Mouse (Mus musculus) spleen, adult 18-20 months (tissue): ENCODE data around the gene Derl3.
"Not testable (repeated sequence)": the region's sequence is repeated elsewhere in the genome, so short reads cannot be mapped to it uniquely, and the experiment has no call there.

Experiments
- DNase-seq, 2 experiments: peaks; one replicate each; pipeline ENCODE4 v3.0.0; 2022; ENCODE audit warnings: mixed read lengths in 2 of 2

Derl3 gene

DNA sequence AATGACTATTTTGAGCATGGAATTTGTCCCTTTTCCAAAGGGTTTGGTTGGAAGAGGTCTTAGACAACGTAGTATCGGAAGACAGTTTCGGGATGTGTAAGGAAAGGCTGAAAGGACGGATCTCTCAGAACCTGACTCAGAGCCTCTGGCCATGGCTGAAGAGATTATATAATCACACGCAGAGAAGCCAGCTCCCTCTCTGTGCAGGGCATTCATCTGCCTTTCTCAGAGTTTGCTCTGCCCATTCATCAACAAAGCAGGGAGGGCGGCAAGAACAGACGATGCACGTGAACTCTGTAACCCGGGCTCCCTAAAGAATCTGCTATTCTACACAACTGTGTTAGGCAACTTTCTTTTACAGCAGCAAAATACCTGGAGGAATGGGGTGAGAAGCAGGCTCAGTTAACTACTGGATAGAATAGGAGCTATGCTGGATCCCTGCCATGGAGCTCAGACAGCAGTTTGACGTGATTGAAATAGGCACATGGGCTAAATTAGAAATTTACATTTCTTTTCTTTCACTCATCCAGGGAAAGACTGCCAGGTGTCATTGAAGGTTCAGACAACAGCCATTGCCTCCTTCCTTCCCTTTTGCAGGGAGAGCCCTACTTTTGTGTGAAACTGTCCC is 19.6 kb upstream of the Derl3 start:
- no peak for DNase-seq

DNA sequence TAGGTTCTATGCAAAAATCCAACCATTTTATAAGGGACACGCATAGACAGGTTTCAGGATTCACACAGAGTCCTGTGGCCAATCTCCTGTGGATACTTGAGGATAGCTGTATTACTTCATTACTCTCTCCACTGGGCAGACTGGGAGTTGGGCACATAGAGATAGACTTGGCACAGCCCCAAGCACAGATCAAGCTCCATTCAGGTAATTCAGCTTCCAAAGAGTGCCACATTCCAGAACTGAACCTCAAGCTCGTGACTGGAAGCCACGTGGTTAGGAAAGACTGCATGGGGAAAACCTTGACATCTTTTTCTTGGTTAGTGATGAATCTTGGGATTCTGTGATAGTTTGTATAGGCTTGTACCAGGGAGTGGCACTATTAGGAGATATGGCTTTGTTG is 14.4 kb upstream of the Derl3 start:
- DNase-seq: no peak

DNA sequence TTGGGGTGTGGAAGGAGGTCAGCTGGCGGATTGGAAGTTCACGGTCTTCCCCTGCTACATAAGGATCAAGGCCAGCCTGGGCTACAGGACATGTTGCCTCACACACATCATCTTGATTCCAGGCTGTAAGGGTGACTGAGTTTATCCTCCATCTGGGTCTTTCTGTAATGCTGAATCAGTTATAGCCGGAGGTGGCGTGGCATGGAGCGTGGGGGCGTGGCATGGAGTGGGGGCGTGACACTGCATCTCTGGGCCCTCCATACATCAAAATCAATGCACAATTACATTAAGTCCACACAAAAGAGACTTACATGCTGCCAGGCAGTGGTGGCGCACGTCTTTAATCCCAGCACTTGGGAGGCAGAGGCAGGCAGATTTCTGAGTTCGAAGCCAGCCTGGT is 12.9 kb upstream of the Derl3 start:
- DNase-seq: no peak

DNA sequence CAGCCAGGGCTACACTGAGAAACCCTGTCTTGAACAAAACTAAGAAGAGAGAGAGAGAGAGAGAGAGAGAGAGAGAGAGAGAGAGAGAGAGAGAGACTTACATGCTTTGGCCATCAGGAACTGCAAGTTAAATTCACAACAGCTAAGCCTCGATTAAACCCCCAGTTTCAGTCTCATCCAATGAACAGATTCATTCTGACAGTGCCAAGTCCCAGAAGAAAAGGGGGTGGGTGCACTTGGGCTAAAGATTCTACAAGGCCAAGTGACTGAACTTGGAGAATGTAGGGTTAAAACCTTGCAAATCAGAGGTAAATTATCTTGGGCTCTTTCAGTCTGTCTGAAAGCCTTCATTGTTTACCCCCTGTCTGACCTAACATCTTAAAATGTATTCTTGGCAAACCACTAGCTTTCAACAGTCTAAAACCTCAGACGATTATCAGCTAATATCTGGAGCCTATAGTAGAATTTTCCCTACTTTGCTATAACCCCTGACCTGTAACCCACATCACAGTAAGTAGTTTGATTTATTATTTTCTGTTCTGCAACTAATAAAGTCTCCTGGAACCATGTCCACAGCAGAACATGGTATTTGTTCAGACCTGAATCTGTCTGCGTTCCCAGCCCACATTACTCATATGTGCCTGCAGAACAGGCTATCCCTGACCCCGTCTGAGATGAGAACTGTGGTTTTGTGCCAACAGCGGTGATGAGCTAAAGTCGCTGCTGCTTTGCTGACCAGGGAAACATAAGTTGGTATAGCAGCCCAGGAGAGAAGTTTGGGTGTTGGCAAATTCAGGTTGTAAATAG is 12.2 kb upstream of the Derl3 start:
- no peak for DNase-seq

DNA sequence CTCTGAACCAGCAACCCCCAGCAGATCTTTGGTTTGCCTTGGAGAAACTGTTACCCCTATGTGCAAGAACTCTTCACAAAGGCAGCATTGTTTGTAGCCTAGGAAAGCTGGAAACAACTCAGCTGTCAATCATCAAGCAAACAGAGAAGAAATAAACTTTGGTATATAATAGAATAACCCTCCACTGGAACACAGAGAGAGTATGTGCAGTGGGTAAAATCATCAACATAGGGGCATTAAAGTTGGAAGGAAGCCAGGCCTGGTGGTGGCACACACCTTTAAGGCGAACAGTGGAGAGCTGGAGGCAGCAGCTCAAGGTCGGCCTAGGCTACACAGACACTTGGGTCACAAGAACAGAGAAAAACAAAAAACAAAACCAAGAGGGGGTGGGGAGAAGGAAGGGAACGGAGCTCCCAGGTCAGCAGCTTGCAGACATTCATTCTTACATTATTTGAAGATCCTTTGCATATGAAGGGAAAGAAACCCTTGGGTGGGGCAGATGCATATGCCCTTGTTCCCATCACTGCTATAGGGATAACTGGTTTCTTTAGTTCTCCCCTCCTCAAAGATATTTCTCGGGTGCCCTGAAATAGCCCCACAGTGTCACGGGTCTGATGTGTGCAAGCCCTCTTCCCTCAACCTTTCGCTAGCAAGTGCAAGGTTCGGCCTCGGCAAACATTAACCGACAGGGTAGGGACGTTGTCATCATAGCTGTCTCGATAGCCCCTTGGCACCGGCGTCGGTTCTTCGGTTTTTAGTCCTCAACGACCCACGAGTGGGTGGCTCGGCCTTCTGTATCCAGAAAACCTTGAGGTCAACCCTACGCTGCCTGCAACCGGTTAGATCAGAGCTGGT is 11.4 kb upstream of the Derl3 start:
- no peak for DNase-seq

DNA sequence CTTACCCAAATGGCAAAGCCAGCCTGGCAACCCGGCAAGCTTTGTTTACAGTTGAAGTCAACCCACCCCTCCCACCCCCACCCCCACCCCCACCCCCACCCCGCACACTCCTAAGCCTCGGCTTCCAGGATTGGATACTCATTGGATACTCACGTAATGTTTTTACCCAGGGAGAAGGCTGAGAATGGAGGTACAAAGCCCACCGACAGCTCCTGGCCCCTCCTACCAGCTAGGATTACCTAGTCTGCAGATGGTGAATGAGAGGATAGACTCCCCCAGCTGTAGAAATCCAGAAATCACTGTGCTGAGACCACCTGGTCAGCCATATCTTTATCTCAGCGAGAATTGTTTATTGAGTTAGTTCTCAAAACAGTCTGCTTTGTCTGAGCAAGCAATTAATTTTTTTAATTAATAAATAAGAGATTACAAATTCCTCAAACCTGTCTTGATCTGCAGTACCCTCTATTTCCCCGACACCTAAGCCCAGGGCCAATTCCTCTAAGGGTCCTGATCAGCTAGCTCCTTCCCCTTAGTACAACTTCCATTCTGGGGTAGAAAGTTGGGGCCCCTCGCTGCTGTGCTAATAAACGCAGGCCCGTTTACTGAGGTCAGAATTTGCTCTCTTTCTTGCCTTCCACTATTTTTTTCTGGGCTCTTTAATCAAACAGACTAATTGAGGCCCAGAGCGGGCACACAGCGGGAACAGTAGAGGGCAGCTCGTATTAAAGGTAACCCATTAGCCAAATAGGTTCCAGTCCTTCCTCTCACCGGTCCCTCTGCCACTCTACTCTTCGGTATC is 10.6 kb upstream of the Derl3 start:
- DNase-seq: no peak

DNA sequence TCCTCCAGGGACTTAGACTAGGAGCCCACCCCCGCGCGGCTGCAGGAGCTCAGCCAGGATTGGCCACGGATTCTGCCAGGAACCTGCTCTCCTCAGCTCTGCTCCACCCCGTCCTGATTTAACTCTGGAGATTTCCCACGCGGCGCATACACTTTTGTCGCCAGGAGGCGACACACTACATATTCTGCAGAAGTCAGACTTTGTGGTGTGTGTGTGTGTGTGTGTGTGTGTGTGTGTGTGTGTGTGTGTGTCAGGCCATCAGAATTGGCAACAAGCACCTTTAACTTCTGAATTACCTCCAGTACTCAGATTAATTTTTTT is 10.0 kb upstream of the Derl3 start:
- peak; percentile 62 to 69 for DNase-seq

DNA sequence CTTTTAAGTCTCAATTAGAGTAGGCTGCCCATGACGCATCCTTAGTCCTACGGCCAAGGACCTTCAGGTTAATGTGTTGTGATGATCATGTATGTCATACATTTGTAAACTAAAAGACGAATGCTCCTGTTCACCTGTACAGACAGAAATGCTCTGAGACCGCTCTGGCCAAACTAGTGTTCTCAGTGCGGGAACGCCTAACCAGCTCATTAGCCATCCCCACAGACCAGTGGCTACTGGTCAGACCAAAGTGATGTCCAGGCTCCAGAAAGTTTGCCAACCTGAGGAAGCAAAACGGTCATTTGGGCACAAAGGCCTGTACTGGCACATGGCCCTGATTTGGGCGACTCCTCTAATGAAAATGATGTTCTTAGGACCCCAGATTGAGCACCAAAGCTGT is 8.5 kb upstream of the Derl3 start:
- no peak for DNase-seq

DNA sequence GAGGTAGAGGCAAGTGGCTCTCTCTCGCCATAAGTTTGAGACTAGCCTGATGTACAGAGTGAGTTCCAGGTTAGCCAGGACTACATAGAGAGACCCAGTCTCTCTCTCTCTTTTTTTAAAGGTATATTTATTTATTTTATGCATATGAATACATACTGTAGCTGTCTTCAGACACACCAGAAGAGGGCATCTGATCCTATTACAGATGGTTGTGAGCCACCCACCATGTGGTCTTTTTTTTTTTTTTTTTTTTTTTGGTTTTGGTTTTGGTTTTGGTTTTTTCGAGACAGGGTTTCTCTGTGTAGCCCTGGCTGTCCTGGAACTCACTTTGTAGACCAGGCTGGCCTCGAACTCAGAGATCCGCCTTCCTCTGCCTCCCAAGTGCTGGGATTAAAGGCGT is 5.7 kb upstream of the Derl3 start:
- not testable (repeated sequence) for DNase-seq

DNA sequence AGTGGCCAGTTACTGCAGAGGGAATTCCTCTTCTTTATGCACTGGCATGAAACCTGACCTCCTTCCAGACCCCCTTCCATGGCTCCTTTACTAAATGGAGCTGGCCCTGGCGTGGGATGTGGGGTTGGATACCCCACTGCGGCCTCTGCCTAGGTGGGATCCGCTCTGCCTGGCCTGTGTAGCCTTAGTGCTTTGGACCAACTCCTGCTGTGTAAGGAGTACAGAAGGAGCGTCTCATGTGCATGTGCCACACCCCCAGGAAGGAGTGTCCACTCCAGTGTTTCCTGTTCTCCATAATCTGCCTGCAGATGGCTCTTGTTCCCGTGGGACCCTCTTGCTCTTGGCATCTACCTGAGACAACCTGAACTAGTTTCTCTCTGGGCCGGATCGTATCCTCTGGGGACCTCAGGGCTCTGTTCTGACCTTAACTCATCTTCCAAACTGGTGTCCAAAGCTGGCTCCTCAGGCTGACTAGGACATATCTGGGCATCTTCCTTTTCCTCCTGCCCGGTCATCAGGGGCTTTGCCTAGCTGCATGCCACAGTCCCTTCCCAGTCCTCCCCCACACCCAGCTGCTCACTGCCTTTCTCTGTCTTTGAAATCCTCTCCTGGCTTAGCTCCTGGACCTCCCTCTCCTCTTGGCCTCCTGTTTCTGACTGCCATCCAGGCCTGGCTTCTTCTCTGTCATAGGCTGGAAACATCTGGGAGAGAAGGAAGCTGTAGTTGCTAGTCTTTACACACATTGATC is 3.6 kb upstream of the Derl3 start:
- no peak for DNase-seq

DNA sequence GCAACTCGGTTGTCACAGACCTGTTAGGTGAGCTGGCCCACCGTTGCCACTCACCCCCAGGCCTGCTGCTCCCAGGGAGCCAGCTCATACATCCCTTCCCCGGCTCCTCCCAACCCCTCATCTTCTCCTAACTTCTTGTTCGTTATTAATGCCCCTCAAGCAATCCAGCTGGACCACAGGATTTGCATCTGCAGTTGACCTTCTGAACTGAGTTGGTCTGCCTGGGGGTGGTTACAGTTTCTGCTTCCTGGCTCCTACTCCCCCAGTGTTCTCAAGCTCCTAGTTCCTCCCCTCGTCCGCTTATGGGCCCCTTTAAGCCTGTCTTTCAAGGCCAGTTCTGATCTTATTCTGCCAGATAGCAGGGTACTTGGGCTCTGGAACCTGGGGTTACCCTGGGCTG is 1.4 kb downstream of the Derl3 start:
- no peak for DNase-seq

DNA sequence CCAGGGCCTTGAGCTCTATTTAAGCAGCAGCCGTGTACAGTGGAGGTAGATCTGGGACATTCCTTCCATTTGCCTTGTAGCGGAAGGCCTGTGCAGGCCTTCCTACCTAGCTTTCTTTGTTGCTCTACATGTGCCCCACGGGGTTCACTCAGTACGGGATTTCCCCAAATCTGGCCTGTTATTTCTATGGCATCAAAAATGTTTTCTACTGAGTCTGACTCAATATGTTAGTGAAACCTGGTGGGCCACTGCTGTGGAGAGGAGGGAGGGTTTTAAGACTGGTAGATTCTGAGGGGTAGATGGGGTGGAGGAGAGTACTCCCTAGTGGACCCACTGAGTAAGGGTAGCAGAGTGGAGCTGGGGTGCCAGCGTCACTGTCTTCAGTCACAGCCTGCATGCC is 2.5 kb downstream of the Derl3 start:
- DNase-seq: no peak

DNA sequence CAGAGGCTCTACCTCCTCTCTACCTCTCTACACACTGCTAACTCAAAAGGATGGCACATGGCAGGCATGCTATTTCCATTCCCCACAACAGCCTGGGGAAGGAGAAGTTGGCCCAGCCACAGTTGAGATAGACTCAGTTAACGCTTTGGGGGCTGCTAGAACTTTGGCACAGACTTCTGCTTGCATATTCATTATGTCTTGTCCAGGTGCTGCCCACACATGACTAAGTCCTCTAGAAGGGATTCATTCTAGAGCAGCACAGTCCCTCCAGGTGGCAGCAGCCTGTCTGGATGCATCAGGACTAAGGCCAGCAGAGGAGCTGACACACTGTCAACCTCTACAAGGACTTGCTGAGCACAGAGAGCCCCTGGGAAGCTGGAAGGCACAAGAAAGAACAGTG is 3.0 kb downstream of the Derl3 start:
- DNase-seq: no peak

DNA sequence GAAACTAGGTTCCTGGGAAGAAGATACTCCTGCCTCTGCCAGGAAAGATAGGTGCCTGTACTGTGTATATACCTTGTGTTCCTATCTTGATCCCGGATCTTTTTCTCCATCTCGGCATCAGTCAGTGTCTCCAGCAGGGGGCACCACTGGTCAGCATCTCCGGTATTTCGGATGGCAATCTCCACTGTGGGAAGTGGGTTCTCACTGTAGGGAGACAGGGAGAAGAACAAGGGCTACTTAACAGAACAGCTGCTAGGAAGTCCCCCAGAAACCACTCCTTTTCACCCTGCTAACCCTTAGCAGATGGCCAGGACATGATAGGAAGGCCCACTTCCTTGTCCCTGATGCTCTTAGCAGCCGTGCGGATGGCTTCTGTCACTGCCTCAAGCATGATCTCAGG is 4.2 kb downstream of the Derl3 start:
- DNase-seq: peak; percentile 30 to 66

DNA sequence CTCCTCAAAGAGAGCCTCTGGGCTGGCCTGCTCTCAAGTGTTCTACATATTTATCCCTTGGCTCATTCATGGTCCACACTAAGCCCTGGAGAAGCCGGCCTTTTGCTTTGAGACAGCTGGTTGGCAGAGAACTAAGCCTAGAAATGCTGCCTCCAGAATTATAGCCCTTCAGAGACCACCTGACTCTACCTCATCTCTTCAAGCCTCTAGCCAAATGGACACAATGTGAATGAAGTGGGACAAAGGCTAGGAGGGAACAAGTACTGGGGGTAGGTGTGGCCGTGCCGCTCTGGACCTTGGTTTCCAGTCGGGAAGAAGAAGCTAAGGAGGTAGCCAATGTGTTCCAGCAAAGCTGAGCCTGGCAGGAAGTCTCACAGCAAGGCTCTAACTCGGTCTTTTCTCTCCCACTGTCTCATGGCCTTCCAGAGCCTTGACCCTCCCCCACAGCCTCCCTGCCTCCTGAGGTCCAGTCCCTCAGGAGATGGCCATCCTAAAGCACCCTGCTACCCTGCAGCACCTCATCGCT is 4.9 kb downstream of the Derl3 start:
- DNase-seq: no peak

DNA sequence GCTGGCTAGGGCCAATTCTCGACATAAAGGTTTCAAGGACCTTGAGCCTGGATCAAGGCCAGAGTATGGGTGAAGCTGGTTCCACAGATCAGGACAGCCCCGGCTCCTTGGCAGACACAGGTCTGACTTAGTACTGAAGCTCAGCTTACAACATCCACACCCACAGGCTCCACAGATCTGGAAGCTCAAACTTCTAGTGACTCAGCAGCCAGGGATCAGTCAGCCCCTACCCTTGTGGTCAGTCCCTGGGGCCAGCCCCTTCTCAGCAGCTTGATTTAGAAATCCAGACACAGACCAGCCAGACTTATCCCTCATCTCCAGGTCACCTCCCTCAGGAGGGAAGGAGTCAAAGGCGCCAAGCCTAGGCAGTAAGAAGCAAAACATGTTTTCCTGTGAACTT is 5.6 kb downstream of the Derl3 start:
- DNase-seq: no peak

DNA sequence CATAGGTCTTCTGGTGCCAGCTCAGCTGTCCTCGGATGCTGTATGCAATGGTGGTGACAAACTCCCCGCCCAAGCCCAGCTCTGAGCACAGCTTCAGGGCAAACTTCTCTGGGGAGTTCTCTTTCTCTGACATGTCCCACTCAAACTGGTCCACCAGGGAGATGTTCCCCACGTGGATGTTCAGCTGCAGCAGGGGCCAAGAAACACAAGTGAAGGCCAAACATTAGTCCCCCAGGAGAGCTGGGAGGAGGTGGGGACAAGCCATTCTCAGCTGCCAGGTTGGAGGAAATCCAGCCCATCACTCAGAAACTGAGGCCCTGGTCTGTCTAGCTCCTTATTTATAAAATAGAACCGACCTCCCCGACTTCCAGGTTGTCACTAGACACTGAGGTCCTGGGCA is 11.2 kb downstream of the Derl3 start:
- no peak for DNase-seq

DNA sequence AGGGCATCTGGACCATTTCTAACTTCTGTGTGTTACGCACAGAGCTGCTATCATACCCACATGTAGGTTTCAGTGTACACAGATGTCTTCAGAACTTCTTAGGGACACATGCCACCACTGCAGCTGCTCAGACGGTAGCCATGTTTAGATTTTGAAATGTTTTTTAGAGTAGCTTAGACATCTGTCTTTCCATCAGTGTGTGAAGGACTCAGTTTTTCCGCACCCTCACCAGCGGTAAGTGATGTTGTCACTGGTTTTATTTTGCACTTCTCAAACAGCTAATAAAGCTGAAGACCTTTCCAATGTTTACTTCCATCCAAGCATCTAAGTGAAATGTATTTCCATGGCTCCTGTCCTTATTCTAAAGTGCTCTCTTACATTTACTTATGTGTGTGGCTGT is 13.7 kb downstream of the Derl3 start:
- no peak for DNase-seq

DNA sequence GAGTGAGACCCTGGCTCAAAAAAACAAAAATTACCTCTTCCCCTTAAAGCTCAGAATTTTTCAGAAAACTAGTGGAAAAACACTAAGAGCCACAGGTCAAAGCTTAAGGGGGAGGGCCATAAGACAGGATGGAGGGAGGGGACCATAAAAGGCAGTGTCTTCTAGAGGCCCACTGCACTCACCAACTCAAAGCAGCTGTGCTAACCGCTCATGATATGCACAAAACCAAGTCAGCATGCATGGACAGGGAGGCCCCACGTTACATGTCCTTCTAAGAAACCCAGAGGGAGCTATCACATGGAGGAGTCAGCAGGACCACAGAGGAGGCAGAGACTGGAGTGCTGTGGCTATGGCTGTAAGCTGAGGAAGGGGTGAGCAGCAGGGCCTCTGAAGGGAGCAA is 17.5 kb downstream of the Derl3 start:
- DNase-seq: no peak

DNA sequence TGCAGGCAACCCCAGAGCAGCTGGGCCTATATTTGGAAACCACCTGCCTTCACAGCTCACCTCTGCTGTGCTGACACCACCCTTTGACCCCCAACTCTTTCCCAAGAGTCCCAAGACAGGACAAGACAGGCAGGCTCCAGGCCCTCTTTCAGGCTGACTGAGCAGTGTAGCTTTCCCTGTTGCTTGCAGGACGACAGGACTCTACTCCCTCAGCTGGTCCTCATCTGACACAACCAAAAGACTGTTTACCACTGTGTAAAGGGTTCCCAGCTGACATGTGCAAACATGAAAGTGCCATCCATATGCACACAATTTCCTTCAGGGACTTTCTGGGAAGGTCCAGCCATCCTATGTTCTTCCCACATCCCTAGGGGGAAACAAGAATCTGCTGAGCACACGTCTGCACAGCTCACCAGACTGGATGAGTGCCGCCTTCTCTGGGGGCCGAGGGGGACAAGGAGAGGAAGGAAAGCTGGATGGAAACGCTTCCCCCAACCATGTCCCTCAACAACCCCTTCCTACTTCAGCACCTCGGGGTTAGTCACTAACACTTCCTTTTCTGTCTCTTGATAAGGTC is 19.9 kb downstream of the Derl3 start:
- DNase-seq: no peak

DNA sequence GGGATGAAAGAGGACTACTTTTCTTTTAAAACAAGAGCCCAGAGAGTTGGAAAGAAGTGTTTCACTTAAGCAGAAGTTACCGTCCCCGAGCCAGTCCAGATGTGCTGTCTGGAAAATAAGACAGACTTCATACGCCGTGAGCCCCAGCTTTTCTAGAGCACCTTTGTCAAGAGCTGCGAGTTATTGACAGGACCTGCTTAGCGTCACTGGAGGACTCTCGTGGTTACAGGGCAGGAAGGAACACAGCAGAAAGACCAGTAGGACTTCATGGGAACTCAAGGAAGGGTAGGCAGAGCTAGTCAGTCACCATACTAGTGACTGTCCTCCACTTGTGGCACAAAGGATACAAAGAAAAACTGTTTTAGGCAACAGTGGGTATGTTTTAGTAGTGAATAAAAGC is 22.3 kb downstream of the Derl3 start:
- no peak for DNase-seq

DNA sequence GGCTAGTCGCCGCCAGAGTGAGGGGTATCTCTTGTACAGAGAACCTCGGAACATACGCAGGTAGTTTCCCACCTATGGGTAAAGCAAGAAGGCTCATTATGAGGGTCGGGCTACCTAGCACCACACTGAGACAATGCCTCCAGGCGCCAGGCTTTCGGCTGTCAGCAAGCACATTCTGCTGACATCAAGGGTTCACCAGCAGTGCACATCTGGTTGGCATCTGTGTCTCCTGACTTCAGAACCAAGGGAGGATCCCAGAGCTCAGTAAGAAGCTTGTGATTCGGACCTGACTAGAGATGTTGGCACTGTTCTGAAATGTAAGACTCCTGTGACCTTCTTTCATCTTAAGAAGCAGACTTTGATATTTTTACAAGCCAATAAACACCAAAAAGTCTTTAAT is 23.6 kb downstream of the Derl3 start:
- DNase-seq: no peak
